Mouse (Mus musculus): ENCODE results near the gene Trim45.

- TF ChIP-seq CTCF (IDR thresholded peaks at IDR 0.05; ENCODE audit: low read depth) (no peak), EP300 (optimal IDR thresholded peaks at IDR 0.05) (no peak)
Observed at GRCm38 (mm10) chr3:100951531-100951930, 29.5 kb downstream of the Trim45 start.
